Mouse (Mus musculus) testis, postnatal 10 days (tissue): ENCODE data around the gene Ninj2.

Experiments used
- DNase-seq: peaks from one replicate; pipeline ENCODE4 v3.0.0; 2021; ENCODE audit warnings: low spot score

Gene Ninj2

DNA sequence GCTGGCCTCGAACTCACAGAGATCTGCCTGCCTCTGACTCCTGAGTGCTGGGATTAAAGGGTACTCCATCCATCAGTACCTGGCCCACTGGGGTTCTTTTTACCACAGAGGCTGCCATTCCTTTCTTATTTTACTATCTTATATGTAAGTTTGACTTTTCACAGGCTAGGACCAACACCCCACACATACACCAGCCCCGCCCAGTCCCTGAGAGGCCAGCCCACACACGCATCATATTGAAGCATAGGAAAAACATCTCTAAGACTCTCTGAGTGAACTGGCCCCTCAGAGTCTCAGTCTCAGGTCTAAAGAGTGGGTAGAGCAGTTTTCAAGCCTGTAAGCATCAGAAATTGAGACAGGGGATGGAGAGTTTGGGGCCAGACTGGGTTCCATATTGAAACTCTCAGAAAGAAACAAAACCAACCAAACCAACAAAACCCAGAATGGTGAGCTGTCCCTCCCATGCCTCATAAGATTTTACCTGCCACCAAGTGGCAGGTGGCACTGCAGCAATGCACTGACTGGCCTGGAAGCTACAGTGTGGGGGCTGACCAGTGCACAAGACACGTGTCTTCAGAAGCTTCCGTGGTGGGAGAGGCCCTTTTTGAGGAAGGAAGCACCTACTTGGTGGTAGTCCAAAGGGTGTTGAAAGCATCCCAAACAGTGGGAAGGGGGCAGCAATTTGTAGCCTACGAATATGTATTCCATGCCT, 86.0 kb downstream of the Ninj2 start:
- no peak for DNase-seq

DNA sequence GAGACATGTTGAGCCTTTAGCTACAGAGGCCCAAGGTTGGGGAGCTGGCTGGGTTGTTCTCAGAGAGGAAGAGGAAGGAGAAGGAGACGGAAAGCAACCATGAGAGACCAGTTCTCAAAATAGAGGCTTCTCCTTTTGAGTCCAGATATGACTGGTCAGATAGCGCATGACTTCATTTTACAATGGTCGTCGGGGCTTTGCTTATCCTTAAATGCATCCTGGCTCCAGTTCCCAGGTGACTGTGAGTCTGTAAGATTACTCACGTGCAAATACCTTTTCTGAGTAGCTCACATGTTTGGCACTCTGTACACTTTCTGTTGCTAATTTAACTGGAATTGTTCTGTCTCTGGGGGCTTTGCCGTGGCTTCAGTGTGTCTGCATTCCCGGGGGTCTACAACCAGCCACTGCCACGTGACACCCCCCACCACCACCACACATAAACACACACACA, 86.6 kb downstream of the Ninj2 start:
- DNase-seq = no peak

GRCm38 (mm10) chr6:120180492-120180891, 87.3 kb downstream of the Ninj2 start:
- no peak for DNase-seq

DNA sequence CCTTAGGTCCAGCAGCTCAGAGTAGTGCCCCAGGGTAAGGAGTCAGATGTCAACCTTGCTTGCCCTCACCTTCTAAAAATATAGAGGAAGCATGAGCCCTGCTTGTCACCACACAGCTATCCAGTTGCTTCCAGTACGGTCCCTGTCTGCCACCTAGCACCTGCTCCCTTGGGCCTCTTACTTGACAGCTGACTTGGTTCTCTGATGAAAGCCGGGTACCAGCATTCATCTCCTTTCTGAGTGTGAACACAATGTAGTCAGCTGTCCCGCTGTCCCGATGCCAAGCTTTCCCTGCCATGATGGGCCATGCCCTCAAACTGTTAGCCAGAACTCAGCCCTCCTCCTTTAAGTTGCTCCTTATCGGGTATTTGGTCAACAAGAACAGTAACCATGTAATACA, 89.0 kb downstream of the Ninj2 start:
- no peak for DNase-seq

DNA sequence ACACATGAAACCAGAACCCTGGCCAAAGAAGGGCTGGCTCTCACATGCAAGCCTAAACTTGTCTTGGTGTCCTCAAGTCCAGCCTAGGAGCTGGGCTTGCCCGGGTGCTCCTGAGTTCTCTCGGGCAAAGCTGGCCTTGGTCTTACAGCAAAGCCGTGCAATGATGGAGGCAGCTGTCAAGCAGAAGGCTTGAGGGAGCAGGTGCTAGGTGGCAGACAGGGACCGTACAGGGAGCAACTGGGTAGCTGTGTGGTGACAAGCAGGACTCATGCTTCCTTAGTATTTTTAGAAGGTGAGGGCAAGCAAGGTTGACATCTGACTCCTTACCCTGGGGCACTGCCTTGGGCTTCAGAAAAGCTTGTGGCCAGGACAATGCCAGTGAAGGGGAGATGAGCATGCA, 90.6 kb downstream of the Ninj2 start:
- no peak for DNase-seq

GRCm38 (mm10) chr6:120185012-120185730, 92.0 kb downstream of the Ninj2 start:
- no peak for DNase-seq

- DNase-seq = no peak
Measured at GRCm38 (mm10) chr6:120185756-120186155, 92.6 kb downstream of the Ninj2 start.

- no peak for DNase-seq
Measured at GRCm38 (mm10) chr6:120186594-120186993, 93.4 kb downstream of the Ninj2 start.

DNA sequence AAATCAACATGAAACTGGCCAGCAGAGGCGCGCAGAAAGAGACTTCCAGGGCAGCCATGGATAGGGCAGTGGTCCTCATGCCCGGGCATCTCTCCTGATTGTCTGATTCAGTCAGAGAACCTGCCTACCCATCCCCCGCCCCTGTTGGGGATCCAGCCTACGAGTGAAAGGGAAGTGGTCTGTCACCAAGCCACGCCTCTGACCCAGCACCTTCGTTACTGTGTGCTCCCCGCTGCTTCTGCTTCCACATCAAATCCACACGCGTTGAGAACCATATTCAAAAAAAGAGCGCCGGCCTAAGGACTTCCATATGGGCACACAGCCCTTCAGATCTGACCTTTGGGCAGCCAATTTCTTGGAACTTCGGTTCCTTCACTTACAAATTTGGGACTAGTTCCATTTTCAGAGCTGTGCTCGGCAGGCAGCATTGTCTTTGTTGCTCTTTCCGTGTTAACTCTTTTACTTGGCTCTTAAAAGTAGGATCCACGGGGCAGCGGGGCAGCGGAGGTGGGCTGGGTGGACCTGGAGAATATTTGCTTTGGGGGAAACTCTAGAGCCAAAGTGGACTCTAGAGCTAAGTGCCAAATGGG, 94.5 kb downstream of the Ninj2 start:
- peak; percentile 68 for DNase-seq

DNA sequence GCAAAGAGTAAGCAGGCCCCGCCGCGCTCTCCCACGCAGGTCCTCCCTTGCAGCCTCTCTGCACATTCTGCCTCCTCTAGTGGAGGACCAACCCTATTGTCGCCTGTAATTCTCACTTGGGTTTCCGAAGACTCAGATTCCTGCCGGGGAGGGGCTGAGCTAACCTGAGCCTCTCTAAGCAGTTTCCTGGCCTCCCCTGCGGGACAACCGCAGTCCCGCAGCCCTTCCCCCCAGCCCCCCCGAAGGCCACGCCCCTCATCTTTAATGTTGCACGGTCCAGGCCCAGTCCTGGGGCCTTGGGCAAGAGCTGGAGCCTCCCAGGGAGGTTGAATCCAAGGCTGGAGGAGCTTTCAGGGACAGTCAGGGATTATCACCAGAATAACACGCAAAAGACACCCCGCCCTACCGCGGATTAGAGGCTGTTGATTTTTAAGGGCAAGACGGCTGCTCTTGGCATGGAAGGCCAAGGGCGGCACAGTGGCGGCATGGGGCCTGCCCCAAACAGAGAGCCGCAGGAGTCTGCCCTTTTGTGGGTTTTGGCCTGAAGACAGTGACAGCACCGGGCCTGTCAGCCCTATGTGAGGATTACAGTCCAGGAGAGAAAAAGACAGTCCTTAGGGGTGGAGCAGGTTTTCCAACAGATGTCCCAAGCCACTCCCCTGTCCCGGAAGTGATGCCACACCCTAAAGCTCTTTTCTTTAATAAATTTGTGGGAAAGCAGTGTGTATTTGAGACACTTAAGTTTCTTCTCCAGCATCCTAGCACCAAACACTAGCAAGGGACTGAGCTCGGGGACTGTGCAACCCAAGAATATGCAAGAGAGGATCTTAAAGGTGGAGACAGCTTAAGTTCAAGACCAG, 95.5 kb downstream of the Ninj2 start:
- DNase-seq = peak; percentile 74

DNA sequence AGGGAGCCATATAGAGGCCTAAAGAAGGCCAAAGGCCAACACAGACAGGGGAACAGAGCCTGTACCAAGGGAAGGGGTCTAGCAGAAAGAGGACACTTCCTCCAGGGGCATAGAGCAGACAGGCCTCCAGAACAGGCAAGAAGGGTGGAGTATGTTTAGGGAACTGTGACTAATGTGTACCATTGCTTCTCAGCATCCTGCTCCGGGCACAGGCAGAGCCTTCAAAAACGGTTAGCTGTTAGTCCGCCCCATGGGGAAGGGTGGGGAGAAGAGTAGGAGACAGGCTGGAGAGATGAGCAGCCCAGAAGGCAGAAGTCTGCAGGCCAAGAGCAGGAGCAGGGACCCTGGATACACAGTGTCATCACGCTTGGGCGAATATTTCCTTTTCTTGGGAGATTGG, 96.1 kb downstream of the Ninj2 start:
- DNase-seq = no peak

DNA sequence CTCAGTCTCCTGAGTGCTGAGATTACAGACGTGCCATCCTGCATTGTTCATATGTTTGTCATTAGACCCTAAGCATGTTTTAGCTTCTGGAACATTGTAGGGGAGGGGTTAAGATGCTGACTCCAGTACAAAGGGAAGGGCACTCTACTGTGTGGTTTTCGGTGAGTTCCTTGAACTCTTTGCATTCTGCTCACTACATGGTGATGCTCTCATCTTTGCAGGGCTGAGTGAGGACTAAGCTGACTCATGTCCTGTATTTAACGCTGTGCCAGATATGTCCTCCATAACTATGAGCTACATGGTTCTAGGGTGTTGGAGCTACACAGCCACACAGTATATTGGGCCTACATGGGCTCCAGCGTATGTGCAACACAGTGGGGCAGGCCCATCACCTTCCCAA, 97.2 kb downstream of the Ninj2 start:
- no peak for DNase-seq

DNA sequence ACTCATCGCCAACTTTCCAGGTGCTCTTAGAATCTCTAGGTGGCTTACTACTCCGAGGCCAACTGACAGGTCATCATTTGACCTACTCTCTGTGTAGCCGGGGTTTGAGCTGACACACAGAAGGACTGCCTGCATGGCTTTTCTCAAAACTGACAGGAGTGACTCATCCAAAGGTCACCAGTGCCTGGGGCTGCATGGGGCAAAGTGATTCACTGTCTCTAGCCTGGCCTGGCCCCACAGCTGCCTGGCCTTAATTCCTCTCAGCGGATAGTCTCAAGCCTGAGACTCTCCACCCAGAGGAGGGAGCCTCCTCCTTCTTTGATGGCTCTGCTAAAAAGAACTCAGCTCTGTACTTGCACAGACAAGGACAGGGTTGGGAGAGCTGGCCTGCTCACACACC, 97.8 kb downstream of the Ninj2 start:
- DNase-seq = no peak

DNA sequence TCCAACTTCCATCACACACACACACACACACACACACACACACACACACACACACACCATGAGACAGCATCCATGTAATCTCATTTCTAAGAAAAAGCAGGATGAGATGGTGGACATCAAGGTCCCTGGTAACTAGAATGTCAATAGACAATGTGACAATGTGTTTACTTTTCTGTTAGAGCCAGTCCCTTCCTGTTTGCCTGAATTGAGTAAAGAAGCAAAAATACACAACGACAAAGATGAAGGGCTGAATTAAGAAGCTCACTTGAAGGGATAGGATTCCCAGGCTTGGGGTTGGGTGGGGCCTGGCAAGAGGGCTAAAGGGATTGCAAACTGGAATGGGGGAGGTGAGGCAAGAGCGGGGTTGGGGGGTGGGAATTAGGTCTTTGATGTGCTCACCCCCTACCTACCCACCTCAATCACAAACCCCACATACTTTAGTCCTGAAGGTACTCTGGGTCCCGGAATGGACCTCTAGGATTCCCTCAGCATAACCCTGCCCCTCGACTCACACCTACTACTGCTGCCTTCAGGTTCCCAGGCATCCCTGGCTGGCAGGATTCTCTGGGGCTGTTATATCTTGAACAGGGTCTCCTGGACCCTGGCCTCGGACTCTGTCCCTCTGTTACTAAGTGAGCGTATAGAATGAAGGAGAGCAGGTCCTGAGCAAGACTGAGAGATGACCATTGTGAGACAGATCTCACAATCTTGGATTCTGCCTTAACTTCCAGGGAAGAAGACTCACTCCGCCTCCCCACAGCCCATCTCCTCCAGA, 98.4 kb downstream of the Ninj2 start:
- DNase-seq = no peak

DNA sequence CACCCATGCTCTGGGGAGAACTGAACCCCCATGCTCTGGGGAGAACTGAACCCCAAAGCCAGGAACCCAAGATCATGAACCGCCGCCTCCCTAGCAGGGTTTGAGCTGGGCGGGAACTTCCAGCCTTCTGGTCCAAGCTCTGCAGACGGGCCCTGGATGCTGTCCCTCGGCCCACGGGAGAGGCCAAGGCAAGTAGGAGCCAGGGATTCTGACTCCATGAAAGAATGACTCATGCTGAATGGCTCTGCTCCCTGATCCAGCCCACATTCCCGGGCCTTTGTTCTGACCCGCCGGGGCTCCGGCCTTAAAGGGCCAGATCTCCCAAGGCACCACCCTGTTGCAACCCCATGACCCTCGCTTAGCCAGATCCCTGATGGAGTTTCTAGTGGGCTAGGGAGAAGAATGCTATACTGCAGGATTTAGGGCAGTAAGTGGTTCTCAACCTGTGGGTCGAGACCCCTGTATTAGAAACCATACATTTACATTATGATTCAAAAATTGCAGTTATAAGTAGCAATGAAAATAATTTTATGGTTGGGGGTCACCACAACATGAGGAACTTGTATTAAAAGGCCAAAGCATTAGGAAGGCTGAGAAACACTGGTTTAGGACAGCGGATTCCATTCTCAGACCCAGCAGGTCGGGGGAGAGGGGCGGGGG, 99.2 kb downstream of the Ninj2 start:
- DNase-seq = peak; percentile 71

DNA sequence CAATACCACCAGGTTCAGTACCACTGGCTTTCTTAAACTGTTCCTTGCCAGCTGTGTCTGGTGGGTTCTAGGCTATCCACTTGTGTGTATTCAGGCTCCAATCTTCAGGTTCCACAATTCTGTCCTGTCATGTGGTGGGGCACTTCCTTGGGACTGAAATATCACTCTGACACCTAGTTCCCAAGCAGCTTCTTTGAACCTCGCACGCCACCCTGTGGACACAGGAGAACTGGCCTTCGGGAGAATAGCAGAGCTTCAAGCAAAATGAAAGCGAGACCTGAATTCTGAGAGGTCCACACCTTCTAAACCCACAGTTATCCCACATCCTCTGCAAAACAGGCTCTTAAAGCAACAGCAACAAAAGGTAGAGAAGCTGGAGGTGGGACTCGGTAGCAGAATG, 100.0 kb downstream of the Ninj2 start:
- DNase-seq = peak; percentile 88

DNA sequence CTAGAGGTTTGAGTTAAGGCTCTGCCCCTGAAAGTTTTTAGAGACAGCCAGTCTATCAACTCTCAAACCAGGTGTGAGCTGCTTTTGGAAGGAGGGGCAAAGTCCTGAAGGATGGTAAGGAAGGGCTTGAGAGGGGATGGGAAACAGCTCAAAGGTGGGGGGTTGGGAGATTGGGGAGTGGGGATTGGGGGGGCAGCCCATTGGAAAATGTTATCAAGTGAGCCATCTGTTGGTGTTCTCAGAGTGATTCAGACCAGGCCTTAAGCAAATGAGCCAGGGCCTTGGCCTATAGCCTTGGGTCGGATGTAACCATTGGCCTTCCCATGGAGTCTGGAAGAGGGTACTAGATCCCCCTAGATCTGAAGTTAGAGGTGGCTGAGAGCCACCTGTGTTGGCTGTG, 100.6 kb downstream of the Ninj2 start:
- no peak for DNase-seq

GRCm38 (mm10) chr6:120194305-120194704, 101.2 kb downstream of the Ninj2 start:
- DNase-seq = no peak

DNA sequence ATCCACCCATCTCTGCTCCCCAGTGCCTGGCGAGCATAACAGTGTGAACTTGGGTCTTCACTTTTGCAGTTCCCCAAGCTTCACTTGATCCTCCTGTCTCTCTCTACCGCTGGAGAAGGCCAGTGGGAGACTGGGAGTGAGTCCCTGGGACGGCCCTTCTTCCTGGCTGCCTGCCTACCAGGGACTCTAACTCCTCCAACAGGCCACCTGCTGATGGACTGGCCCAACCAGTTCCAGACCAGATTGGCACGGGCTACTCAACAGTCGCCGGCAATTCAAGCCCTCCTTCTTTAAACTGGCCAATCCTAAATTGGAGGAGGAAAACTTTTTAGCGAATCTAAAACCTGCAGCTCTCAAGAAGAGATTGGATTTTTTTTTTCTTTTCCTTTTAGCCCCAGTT, 101.8 kb downstream of the Ninj2 start:
- DNase-seq = peak; percentile 67

DNA sequence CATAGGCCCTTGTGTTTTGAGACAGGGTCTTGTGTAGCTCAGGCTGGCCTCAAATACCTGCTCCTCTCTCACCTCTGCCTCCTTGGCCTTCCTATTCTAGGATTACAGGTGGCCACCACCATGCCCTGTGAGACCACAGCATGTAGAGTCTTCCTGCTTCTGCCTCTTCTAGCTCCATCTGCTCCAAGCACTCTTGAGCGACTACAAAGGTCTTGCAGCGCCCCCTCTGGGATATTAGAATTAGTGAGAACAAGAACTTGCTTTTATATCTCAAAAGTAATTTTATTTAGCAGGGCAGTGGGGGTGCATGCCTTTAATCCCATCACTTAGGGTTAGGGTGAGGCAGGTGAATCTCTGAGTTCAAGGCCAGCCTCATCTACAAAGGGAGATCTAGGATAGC, 103.7 kb downstream of the Ninj2 start:
- DNase-seq = no peak

- peak; percentile 87 for DNase-seq
Measured at GRCm38 (mm10) chr6:120197964-120198363, 104.8 kb downstream of the Ninj2 start.
